Mouse (Mus musculus) limb, embryonic 11.5 days (tissue): ENCODE results near the gene Gm3233. TPM values are rescaled to one million over a fixed set of nuclear protein-coding genes. Genes with fewer than 3 reads are reported as not detected.
"Not testable (repeated sequence)": the region's sequence is repeated elsewhere in the genome, so short reads cannot be mapped to it uniquely, and the experiment has no call there.

ENCODE experiments used
- ATAC-seq: fragments of 200-750 bp; cut with Nextera tagmentation; 2 replicates; pipeline ENCODE4 v1.8.0; 2017; ENCODE audit warnings: low read depth; ENCODE audit not compliant: insufficient number of reproducible peaks, low FRiP score, low TSS enrichment
- DNase-seq: peaks from one replicate; pipeline ENCODE4 v3.0.0-alpha.2; 2015; ENCODE audit warnings: low spot score
- H3K27ac ChIP-seq: fragments of 300-500 bp; sonication (generic); replicated peaks from 2 replicates; pipeline ENCODE4 v1.5.1; 2014; ENCODE audit warnings: low read depth, mild to moderate bottlenecking, low read length
- H3K27me3 ChIP-seq: fragments of 300-500 bp; sonication (generic); 2 replicates; pipeline ENCODE4 v1.6.1; 2014; ENCODE audit warnings: mild to moderate bottlenecking, low read length, mixed read lengths; ENCODE audit not compliant: control insufficient read depth, insufficient read depth
- H3K36me3 ChIP-seq: fragments of 300-500 bp; sonication (generic); 2 replicates; pipeline ENCODE4 v1.6.1; 2014; ENCODE audit warnings: mild to moderate bottlenecking, low read length, moderate library complexity, mixed read lengths; ENCODE audit not compliant: control insufficient read depth, insufficient read depth
- H3K4me1 ChIP-seq: fragments of 300-500 bp; sonication (generic); 2 replicates; pipeline ENCODE4 v1.6.1; 2014; ENCODE audit warnings: low read length, mixed read lengths; ENCODE audit not compliant: control insufficient read depth, insufficient read depth
- H3K4me2 ChIP-seq: fragments of 300-500 bp; sonication (generic); 2 replicates; pipeline ENCODE4 v1.6.1; 2014; ENCODE audit warnings: low read depth, mild to moderate bottlenecking, moderate library complexity; ENCODE audit not compliant: severe bottlenecking
- H3K4me3 ChIP-seq: fragments of 300-500 bp; sonication (generic); 2 replicates; pipeline ENCODE4 v1.5.1; 2014; ENCODE audit warnings: low read depth, low read length
- H3K9ac ChIP-seq: fragments of 300-500 bp; sonication (generic); 2 replicates; pipeline ENCODE4 v1.6.1; 2014; ENCODE audit warnings: mild to moderate bottlenecking, low read length
- H3K9me3 ChIP-seq: fragments of 300-500 bp; sonication (generic); 2 replicates; pipeline ENCODE4 v1.6.1; 2016; ENCODE audit warnings: low read length; ENCODE audit not compliant: control insufficient read depth
- WGBS: fragments of 180-500 bp; shearing (Covaris S2); extraction: QIAGEN DNeasy Blood & Tissue Kit; methylation state at CpG from one replicate; pipeline ENCODE4 v1.1.7; 2014; 5-methylcytosine and 5-hydroxymethylcytosine counted together
- polyA plus RNA-seq: library from polyadenylated mRNA; unstranded; fragments of >200 nt; fragmentation: Nextera tagmentation; extraction: Ambion mirVana; gene quantifications from 2 replicates; pipeline ENCODE4 v1.2.1, GENCODE M21; 2014

Gm3233 gene
- polyA plus RNA-seq, 1 experiment from 2014 or later = not detected

GRCm38 (mm10) chr10:77783396-77783795 lies 23.9 kb upstream of the Gm3233 start:
- not testable (repeated sequence) for H3K9me3 ChIP-seq, H3K9ac ChIP-seq, ATAC-seq, DNase-seq, H3K27me3 ChIP-seq, H3K36me3 ChIP-seq, H3K4me1 ChIP-seq, H3K4me3 ChIP-seq, H3K27ac ChIP-seq, H3K4me2 ChIP-seq
- 100% methylated on average over 1 of the region's 3 CpGs for WGBS

GRCm38 (mm10) chr10:77782442-77782841 lies 23.0 kb upstream of the Gm3233 start, which contains the start of gene Gm3250:
Gm3250 (minus strand) TSS chr10:77782542.
- H3K36me3 ChIP-seq, ATAC-seq, H3K4me1 ChIP-seq, H3K4me2 ChIP-seq, H3K9ac ChIP-seq, H3K27ac ChIP-seq, H3K9me3 ChIP-seq, DNase-seq, H3K27me3 ChIP-seq, H3K4me3 ChIP-seq: not testable (repeated sequence)
- 67% methylated on average over 1 of the region's 1 CpGs for WGBS

GRCm38 (mm10) chr10:77776844-77777243 lies 17.4 kb upstream of the Gm3233 start, which contains the start of gene Gm7138:
Gm7138 (minus strand) TSS chr10:77776944.
- H3K9ac ChIP-seq, H3K4me3 ChIP-seq, H3K27ac ChIP-seq, H3K9me3 ChIP-seq, H3K4me2 ChIP-seq, H3K27me3 ChIP-seq, ATAC-seq, H3K4me1 ChIP-seq, DNase-seq, H3K36me3 ChIP-seq: not testable (repeated sequence)
- WGBS = 53% methylated on average over 1 of the region's 1 CpGs

- H3K27me3 ChIP-seq, H3K4me2 ChIP-seq, H3K9ac ChIP-seq, H3K4me1 ChIP-seq, DNase-seq, ATAC-seq, H3K4me3 ChIP-seq, H3K9me3 ChIP-seq, H3K36me3 ChIP-seq, H3K27ac ChIP-seq: not testable (repeated sequence)
- WGBS = 100% methylated on average over 1 of the region's 3 CpGs
Measured at GRCm38 (mm10) chr10:77772142-77772541, 12.7 kb upstream of the Gm3233 start.

- ATAC-seq, H3K9ac ChIP-seq, H3K36me3 ChIP-seq, H3K27ac ChIP-seq, H3K9me3 ChIP-seq, H3K27me3 ChIP-seq, H3K4me2 ChIP-seq, DNase-seq, H3K4me1 ChIP-seq, H3K4me3 ChIP-seq: not testable (repeated sequence)
- 83% methylated on average over 1 of the region's 1 CpGs for WGBS
Measured at GRCm38 (mm10) chr10:77771225-77771624, 11.7 kb upstream of the Gm3233 start, which contains the start of gene Gm3238. Gm3238 (minus strand) TSS chr10:77771325.

DNA sequence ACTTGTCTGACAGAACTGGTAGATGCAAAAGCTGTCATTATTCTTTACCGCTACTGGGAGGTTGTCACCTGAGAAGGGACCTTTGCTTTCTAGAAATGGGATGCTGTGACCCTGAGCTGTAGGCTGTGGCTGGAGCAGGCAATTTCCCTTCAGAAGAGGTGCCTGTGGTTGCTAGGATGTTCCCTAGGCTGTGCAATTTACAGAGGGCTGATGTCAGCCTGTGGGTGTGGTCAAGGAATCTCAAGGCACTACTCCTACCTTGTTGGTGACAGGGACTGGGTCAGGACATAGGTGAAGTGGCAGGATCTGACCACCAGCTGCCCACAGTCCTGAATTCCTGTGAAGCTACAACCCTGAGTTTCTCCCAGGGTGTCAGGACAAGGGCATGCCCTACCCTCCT lies 10.2 kb upstream of the Gm3233 start:
- H3K9ac ChIP-seq = no peak overlapping the region
- DNase-seq (no peak), ATAC-seq (no peak)
- no peaks in the 10 kb centered on the region for H3K4me1 ChIP-seq
- no peaks in the 10 kb centered on the region for H3K27me3 ChIP-seq
- no peaks in the 10 kb centered on the region for H3K36me3 ChIP-seq
- H3K9me3 ChIP-seq = no peaks in the 10 kb centered on the region
- H3K4me3 ChIP-seq = no peak overlapping the region
- WGBS = 82% methylated on average over 1 of the region's 1 CpGs
- H3K4me2 ChIP-seq = no peak overlapping the region
- H3K27ac ChIP-seq = no peak overlapping the region

GRCm38 (mm10) chr10:77753448-77753847 lies 6.0 kb downstream of the Gm3233 start:
- ATAC-seq (no peak), DNase-seq (no peak)
- Histone ChIP-seq H3K4me2 (no peak overlapping the region), H3K27me3 (no peaks in the 10 kb centered on the region), H3K4me3 (no peak overlapping the region), H3K36me3 (no peaks in the 10 kb centered on the region), H3K4me1 (no peaks in the 10 kb centered on the region), H3K9me3 (no peaks in the 10 kb centered on the region), H3K9ac (no peak overlapping the region), H3K27ac (no peak overlapping the region)

DNA sequence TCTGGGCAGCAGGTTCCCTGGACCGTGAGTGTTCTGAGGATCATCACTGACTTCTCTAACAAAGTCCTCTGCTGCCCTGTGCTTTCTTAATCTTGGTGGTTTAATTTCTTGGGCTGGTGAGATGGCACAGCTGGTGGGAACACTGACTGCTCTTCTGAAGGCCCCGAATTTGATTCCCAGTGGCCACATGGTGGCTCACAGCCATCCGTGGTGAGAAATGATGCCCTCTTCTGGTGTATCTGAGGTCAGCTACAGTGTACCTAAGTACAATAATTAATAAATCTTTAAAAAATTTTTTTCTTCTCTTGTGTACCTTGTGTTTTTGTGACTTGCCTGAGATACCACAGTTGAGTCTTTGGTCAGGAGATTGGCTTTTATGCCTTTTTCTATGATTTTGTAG lies 7.2 kb downstream of the Gm3233 start:
- not testable (repeated sequence) for H3K9me3 ChIP-seq, H3K27ac ChIP-seq, H3K4me2 ChIP-seq, ATAC-seq, H3K4me3 ChIP-seq, H3K27me3 ChIP-seq, H3K4me1 ChIP-seq, H3K36me3 ChIP-seq, H3K9ac ChIP-seq, DNase-seq
- 68% methylated on average over 3 of the region's 3 CpGs for WGBS

- WGBS = 70% methylated on average over 1 of the region's 1 CpGs
- H3K4me2 ChIP-seq, H3K27me3 ChIP-seq, H3K4me1 ChIP-seq, H3K27ac ChIP-seq, H3K9me3 ChIP-seq, H3K4me3 ChIP-seq, DNase-seq, H3K36me3 ChIP-seq, ATAC-seq, H3K9ac ChIP-seq: not testable (repeated sequence)
Measured at GRCm38 (mm10) chr10:77751254-77751653, 8.2 kb downstream of the Gm3233 start, which contains the start of gene Gm9736. Gm9736 (minus strand) TSS chr10:77751354.
